Mouse (Mus musculus): ENCODE data around the gene Slc44a1. TPM values are rescaled to one million over a fixed set of nuclear protein-coding genes. Genes with fewer than 3 reads are reported as not detected.

Slc44a1 gene
- polyA plus RNA-seq, 1 experiment from 2014 or later: 10.8 TPM

DNA sequence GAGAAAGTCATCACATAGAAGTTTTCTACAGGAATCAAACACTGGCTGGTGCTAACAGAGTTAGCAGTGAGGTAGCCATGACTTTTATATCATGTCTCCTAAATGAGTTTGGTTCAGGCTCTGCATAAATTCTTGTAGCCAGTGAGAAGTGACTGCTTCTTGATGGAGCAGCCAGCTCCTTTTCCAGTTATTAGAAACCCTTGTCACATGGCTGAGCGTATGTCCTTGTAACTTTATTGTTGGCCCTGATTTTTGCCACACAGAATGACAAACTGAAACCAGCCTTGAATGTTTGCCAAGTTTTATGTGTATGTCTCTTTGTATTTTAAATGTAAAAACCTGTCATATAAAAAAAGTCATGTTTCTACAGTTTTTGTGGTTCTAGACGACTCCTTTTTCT, 15.7 kb downstream of the Slc44a1 start:
- H3K27me3 ChIP-seq (replicated peaks): no peaks in the 10 kb centered on the region
- WGBS: 79% methylated on average over 2 of the region's 2 CpGs
- no peak overlapping the region for H3K27ac ChIP-seq (replicated peaks)
- H3K36me3 ChIP-seq: no peaks in the 10 kb centered on the region
- H3K9ac ChIP-seq (replicated peaks): no peak overlapping the region
- no peak overlapping the region for H3K4me2 ChIP-seq
- no peak for ATAC-seq (ENCODE audit: low FRiP score)
- H3K4me3 ChIP-seq (replicated peaks): no peak overlapping the region
- H3K4me1 ChIP-seq: peaks cover 10% of the 10 kb centered on the region; the same call in 1 of the 2 replicates
- H3K9me3 ChIP-seq (replicated peaks): no peaks in the 10 kb centered on the region

DNA sequence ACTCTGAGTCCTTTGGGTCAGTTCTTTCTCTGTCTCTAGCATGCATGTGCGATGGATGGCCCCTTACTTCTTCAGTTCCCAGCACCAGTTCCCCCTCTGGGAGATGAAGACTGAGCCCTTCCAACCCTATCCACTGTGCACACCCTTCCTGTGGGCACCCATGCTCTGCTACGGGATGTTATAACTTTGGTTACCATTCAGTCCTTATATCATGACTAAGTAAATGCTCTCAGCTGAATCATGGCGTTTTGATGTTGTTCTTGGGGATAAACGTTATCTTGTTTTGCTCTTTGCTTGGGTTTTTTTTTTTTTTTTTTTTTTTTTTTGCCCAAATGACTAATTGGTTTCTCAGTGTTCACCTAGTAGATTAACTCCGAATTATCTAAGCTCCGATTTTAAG, 16.4 kb downstream of the Slc44a1 start:
- Histone ChIP-seq H3K27ac (replicated peaks) (no peak overlapping the region), H3K9me3 (replicated peaks) (no peaks in the 10 kb centered on the region), H3K4me2 (no peak overlapping the region), H3K4me3 (replicated peaks) (no peak overlapping the region), H3K36me3 (no peaks in the 10 kb centered on the region), H3K27me3 (replicated peaks) (no peaks in the 10 kb centered on the region), H3K9ac (replicated peaks) (no peak overlapping the region), H3K4me1 (peaks cover 8% of the 10 kb centered on the region; the same call in 1 of the 2 replicates)
- 91% methylated on average over 6 of the region's 6 CpGs for WGBS
- ATAC-seq (ENCODE audit: low FRiP score): no peak

DNA sequence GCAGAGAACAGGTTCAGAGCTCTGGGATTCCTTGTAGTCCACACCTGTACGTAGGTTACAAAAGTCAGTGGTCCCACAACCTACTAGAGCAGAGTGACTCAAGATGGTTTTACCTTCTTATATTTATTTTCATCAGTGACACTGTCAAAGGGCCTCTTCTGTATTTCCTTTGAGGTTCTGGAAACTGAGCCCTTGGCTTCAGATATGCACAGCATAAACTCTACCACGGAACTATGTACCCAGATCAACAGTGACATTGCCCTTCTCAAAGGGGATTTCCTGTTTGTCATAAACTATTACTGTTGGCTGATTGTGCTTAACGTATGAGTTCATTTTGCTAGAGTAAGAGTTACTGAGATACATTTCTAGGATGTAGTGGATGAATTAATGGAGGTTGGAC, 18.3 kb downstream of the Slc44a1 start:
- no peaks in the 10 kb centered on the region for H3K36me3 ChIP-seq
- 84% methylated on average over 3 of the region's 3 CpGs for WGBS
- no peak for ATAC-seq (ENCODE audit: low FRiP score)

DNA sequence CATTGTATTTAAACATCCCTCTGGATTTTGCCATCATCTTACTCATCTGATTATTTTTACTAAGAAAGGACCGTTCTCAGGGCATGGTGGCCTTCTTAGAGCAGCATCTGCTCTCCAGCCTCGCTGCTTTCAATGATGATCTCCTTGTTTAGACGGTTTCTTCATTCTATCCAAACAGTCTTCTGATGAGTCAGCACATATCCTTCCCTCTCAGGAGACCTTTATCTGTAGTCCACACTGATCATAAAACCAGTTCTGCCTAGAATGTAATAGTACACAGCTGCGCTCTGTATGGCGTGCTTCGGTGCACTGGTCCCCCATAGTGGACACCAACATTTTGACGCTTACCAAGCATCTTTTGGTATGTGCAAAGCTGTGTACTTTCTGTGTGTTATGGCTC, 19.5 kb downstream of the Slc44a1 start:
- no peak overlapping the region for H3K9ac ChIP-seq (replicated peaks)
- WGBS: 88% methylated on average over 7 of the region's 7 CpGs
- H3K4me3 ChIP-seq (replicated peaks): no peak overlapping the region
- H3K27me3 ChIP-seq (replicated peaks): no peaks in the 10 kb centered on the region
- H3K4me1 ChIP-seq: no peaks in the 10 kb centered on the region
- no peaks in the 10 kb centered on the region for H3K36me3 ChIP-seq
- H3K27ac ChIP-seq (replicated peaks): no peak overlapping the region
- no peak overlapping the region for H3K4me2 ChIP-seq
- no peak for ATAC-seq (ENCODE audit: low FRiP score)
- no peaks in the 10 kb centered on the region for H3K9me3 ChIP-seq (replicated peaks)

More for the DNA sequence above, 18.3 kb downstream of the Slc44a1 start:
- no peaks in the 10 kb centered on the region for H3K9me3 ChIP-seq (replicated peaks)
- H3K4me2 ChIP-seq: no peak overlapping the region
- H3K27me3 ChIP-seq (replicated peaks): no peaks in the 10 kb centered on the region
- H3K4me3 ChIP-seq (replicated peaks): no peak overlapping the region
- H3K4me1 ChIP-seq: no peaks in the 10 kb centered on the region
- H3K27ac ChIP-seq (replicated peaks): no peak overlapping the region
- no peak overlapping the region for H3K9ac ChIP-seq (replicated peaks)

DNA sequence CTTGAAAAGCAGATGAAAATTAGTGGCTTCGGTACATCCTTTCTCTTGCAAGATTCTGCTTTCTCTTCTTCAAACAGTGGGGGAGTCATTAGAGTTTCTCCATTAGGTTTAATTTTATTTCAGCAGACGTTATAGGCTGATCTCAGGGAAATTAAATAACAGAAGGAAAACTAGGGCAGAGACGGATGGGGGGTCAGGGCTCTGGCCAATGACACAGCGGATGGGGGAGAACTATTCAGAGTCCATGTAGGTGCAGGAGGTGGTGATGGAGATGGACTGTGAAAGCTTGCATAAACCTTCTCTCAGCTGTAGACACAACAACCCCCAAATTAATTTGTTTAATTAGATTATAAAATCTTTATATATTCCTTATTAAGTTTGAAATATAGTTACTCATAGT, 20.8 kb downstream of the Slc44a1 start:
- Histone ChIP-seq H3K9me3 (replicated peaks) (no peaks in the 10 kb centered on the region), H3K9ac (replicated peaks) (no peak overlapping the region), H3K4me2 (no peak overlapping the region), H3K4me1 (no peaks in the 10 kb centered on the region), H3K4me3 (replicated peaks) (no peak overlapping the region), H3K27ac (replicated peaks) (no peak overlapping the region), H3K36me3 (no peaks in the 10 kb centered on the region), H3K27me3 (replicated peaks) (no peaks in the 10 kb centered on the region)
- ATAC-seq (ENCODE audit: low FRiP score): no peak
- WGBS: 68% methylated on average over 4 of the region's 4 CpGs

DNA sequence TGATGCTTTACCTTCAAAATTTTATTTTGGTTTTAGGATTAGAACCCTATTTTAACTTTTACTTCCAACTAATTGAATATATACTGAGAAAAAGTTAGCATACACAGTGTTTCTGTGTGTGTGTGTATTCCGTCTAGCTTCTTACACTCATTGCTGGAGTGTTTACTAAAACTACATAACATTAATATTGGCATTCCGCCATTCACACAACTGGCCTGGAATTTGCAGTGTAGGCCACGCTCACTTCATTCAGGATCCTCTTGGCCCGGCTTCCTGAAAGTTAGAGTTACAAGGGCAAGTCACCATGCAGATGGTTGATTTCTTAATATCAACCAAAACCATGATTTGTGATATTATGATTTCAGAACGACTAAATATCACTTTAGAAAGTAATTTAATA, 21.9 kb downstream of the Slc44a1 start:
- Histone ChIP-seq H3K4me2 (no peak overlapping the region), H3K9me3 (replicated peaks) (no peaks in the 10 kb centered on the region), H3K27me3 (replicated peaks) (no peaks in the 10 kb centered on the region), H3K4me1 (no peaks in the 10 kb centered on the region), H3K36me3 (no peaks in the 10 kb centered on the region), H3K9ac (replicated peaks) (no peak overlapping the region), H3K27ac (replicated peaks) (no peak overlapping the region), H3K4me3 (replicated peaks) (no peak overlapping the region)
- ATAC-seq (ENCODE audit: low FRiP score): no peak
- WGBS: 83% methylated on average over 5 of the region's 5 CpGs

DNA sequence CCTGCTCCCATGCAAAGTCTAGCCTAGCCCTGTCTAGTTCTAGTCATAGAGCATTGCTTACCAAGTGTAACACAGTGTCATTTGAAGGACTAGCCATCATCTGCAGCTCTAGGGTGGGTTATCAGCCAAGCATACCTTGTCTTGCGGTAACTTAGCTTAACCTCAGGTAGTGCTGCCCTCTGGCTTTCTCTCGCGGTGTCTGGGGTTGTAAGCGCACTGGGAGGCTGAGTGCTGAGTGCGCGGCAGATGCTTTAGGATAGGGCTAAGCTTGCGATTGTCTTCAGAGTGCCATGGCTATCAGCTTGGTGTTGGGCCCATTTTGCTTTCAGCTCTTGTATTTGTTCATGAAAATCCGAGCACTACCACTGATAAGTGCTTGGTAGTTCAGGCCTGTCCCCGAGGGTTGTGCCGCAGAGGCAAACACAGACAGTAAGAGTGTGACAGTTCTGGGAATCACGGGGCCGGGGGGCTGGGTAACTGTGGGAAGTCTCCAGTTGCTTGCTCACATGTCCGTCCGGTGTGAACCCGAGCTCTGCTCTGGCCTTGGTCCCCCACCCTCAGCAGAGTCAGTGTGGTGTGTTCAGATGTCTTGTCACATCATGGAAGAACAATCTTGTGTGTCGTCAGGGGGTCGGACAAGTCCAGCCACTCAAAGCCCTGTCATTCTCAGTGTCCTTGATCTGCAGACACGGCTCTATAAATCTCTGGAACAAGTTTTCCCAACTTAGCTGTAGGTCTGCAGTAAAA, 22.5 kb downstream of the Slc44a1 start:
- Histone ChIP-seq H3K27me3 (replicated peaks) (no peaks in the 10 kb centered on the region), H3K36me3 (no peaks in the 10 kb centered on the region), H3K9me3 (replicated peaks) (no peaks in the 10 kb centered on the region), H3K9ac (replicated peaks) (no peak overlapping the region), H3K4me1 (no peaks in the 10 kb centered on the region), H3K4me2 (no peak overlapping the region), H3K4me3 (replicated peaks) (no peak overlapping the region), H3K27ac (replicated peaks) (no peak overlapping the region)
- 89% methylated on average over 18 of the region's 18 CpGs for WGBS
- no peak for ATAC-seq (ENCODE audit: low FRiP score)

DNA sequence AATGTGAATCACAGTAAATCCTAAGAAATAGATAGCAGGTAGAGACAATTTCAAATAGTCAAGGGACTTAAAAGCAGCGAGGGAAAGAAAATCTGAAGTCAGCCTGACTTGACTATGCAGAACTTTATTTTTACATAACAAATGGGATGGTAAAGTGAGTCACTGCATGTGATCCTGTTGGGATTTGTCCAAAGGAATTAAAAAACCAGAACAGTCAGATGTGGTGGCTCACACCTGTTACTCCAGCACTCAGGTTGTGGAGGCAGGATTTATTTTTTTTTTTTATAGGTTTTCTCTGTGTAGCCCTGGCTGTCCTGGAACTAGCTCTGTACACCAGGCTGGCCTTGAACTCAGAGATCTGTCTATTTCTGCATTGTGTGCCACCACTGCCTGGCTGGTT, 25.7 kb downstream of the Slc44a1 start:
- no peaks in the 10 kb centered on the region for H3K9me3 ChIP-seq (replicated peaks)
- no peak overlapping the region for H3K9ac ChIP-seq (replicated peaks)
- no peaks in the 10 kb centered on the region; the same call in 1 of the 2 replicates for H3K4me1 ChIP-seq
- H3K27ac ChIP-seq (replicated peaks): no peak overlapping the region
- H3K36me3 ChIP-seq: no peaks in the 10 kb centered on the region
- ATAC-seq (ENCODE audit: low FRiP score): no peak
- WGBS: 87% methylated on average over 1 of the region's 1 CpGs
- no peak overlapping the region for H3K4me3 ChIP-seq (replicated peaks)
- H3K4me2 ChIP-seq: no peak overlapping the region
- no peaks in the 10 kb centered on the region for H3K27me3 ChIP-seq (replicated peaks)

DNA sequence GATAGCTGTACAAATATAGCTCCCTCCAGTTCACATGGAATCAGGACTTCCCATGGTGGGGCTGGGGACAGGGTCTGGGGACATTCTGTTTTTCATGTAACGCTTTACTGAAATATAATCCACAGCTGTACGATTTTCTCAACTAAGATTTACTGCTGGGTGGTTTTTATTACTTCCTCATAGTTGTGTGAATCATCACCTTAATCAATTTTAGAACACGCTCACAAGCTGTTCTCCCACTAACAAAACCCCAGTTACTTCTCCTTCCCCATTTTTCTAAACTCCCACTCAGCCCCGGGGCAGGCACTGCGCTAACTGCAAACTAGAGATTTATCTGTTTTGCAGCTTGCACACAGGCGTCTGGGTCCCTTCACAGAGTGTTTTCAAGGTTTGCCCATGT, 28.8 kb downstream of the Slc44a1 start:
- peaks cover 8% of the 10 kb centered on the region for H3K4me1 ChIP-seq
- no peaks in the 10 kb centered on the region for H3K9me3 ChIP-seq (replicated peaks)
- H3K4me2 ChIP-seq: no peak overlapping the region
- WGBS: 61% methylated on average over 6 of the region's 6 CpGs
- no peaks in the 10 kb centered on the region for H3K27me3 ChIP-seq (replicated peaks)
- no peak overlapping the region for H3K4me3 ChIP-seq (replicated peaks)
- no peak for ATAC-seq (ENCODE audit: low FRiP score)
- no peaks in the 10 kb centered on the region for H3K36me3 ChIP-seq
- H3K27ac ChIP-seq (replicated peaks): no peak overlapping the region
- H3K9ac ChIP-seq (replicated peaks): no peak overlapping the region

DNA sequence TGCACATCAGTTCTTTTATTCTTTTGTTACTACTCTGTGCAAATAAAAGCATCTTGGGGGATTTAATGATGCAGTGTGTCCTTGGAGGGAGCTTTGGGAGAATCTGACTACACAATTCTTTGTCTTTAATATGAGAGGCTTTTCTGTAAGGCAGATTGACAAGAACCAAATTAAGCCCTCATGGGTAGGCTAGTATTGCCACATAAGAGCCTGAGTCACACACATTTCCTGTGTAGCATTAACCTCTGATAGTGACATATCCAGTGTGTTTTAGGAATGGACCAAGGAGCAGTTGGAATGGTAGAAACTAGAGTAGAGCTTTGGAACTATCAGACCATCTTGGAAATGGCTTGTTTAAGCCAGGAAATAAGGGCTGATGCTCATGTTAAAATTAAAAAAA, 33.9 kb downstream of the Slc44a1 start:
- Histone ChIP-seq H3K4me1 (peaks cover 22% of the 10 kb centered on the region), H3K4me2 (no peak overlapping the region), H3K27ac (replicated peaks) (0 out of 2 replicates have a peak overlapping the region, but pooled peaks have one; percentile 20), H3K27me3 (replicated peaks) (no peaks in the 10 kb centered on the region), H3K36me3 (no peaks in the 10 kb centered on the region), H3K4me3 (replicated peaks) (no peak overlapping the region), H3K9ac (replicated peaks) (no peak overlapping the region), H3K9me3 (replicated peaks) (no peaks in the 10 kb centered on the region)
- ATAC-seq (ENCODE audit: low FRiP score): no peak

DNA sequence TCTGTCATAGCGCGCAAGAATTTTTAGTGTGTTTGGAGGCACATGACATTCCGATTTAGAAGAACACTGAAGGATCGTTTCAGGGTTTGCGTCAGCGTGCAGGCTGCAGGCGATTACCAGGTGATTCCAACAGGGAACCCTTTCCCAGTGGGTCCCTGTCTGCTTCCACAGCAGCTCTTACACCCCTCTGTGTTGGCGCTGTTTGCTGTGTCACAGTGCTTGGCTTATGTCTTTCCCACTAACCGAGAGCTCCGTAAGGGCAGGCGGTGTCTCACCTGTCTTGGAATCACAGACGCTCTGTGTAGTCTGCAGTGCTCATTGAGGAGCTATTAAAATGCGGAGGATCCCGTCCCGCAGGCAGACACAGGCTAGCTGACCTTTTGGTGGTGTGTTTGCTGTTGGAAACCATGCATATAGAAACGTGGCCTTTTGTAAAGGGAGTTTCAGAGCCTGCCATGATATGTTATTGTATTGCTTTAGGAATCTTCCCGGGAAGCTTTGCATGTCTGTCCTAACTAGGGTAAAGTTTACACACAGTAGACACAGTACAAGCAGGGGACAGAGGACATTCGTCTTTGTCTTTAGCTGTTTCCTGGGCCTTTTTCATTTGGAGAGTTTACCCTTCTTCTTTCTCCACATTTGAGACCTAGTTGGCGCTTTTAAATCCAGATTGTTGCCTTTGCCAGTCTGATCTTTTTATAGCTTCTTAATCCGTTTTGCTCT, 35.2 kb downstream of the Slc44a1 start:
- no peak overlapping the region for H3K9ac ChIP-seq (replicated peaks)
- H3K27ac ChIP-seq (replicated peaks): peak overlapping the region; percentile 46; the same call in 1 of the 2 replicates
- H3K4me3 ChIP-seq (replicated peaks): no peak overlapping the region
- H3K36me3 ChIP-seq: no peaks in the 10 kb centered on the region
- H3K4me1 ChIP-seq: peaks cover 22% of the 10 kb centered on the region
- WGBS: 74% methylated on average over 20 of the region's 20 CpGs
- H3K9me3 ChIP-seq (replicated peaks): no peaks in the 10 kb centered on the region
- no peaks in the 10 kb centered on the region for H3K27me3 ChIP-seq (replicated peaks)
- no peak overlapping the region for H3K4me2 ChIP-seq
- no peak for ATAC-seq (ENCODE audit: low FRiP score)

DNA sequence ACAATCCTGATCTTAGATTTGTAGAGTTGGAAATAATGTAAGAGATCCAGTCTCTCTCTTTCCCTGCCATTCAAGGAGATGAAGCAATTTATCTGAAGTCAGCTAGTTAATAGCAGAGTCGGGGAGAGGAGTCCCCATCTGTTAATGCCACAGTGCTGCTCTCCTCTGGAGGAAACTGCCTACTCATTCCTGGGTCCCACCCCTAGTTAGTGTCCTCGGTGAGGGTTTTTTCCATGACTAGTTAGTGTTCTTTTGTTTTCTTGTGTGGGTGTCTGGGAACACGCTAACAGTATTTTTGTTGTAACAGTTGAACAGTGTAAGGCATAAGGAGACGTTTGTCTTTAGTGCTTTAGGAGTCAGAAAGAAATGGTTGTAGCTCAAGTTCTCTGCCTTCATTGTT, 38.4 kb downstream of the Slc44a1 start:
- 64% methylated on average over 4 of the region's 4 CpGs for WGBS
- Histone ChIP-seq H3K27ac (replicated peaks) (no peak overlapping the region; the same call in 1 of the 2 replicates), H3K4me2 (no peak overlapping the region), H3K36me3 (0 out of 2 replicates have a peak, but pooled peaks cover 3% of the 10 kb centered on the region), H3K4me3 (replicated peaks) (no peak overlapping the region), H3K4me1 (peaks cover 18% of the 10 kb centered on the region), H3K9me3 (replicated peaks) (no peaks in the 10 kb centered on the region), H3K9ac (replicated peaks) (no peak overlapping the region), H3K27me3 (replicated peaks) (no peaks in the 10 kb centered on the region)
- no peak for ATAC-seq (ENCODE audit: low FRiP score)
